Mouse (Mus musculus): ENCODE data around the gene Cstad.

Gene Cstad

DNA sequence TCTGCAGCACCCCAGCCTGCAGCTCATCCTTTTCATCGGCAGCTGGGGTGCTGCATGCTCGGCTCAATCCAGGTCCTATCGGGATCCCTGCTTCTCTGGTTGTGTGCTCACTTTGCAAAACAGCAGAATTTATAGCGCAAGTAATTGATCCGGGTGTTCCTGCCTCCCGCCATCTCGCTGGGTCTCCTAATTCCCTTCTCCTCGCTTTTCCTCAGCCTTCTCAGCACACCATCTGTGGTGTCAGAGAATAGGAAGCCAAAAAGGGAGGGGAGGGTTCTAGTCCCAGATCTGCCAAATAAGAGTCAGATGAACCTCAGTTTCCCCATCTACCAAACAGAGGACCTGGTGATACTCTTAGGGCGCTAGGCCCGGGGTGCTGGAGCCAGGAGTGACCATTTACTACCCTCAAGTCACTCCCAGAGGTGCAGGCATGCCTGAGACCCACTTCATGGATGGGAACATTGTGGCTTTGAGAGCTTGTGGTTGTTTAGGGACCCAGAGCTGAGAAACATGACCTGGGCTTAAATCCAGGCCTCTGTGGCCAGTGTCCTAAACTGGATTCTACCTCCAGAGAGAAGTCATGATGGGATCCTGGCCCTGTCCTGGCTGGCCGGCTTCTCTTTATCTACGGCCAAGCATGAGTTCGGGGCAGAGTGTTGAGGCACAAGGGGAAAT is 1.1 kb upstream of the Cstad start:
- DNase-seq (ENCODE audit: inconsistent age in 2 of 2, low spot score in 1 of 2), result peak in 1 of 2 experiments; percentile 30

DNA sequence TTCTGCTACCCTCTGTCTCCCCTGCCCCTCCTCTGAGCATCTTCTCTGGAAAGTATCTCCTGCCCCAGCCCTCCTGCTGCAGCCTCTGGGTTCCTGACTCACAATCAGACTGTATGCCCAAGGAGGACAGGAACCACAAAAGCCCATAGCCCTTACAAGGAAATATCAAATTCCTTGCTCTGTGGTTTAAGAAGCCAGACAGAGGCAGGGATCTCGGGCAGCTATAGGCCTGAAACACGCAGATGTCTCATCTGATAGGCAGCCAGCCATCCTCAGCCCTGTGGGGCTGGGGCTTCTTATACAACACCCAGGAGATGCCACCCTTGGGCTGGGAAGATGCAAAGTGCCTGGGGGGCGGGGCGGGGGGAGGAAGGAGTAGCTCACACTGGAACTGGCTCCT is 956 bp downstream of the Cstad start:
- peak in 1 of 2 experiments; percentile 26 for DNase-seq (ENCODE audit: inconsistent age in 2 of 2, low spot score in 1 of 2)

DNA sequence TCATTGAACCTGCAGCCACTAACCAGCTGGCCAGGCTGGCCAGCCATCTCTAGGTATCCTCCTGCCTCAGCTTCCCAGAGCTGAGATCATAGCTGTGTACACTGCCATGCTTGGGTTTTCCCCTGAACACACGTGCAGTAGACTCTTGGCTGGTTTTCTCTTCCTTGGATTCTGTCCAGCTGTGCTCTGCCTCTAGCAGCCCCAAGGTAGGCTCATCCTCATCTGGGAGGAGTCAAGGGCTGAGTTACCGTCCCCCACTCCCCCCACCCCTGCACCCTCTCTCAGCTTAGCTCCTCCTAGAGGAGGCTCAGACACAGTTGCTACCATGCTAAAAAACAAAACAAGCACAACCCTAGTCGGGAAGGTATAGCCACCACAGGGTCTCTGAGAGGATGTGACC is 4.8 kb downstream of the Cstad start:
- DNase-seq (ENCODE audit: inconsistent age in 2 of 2, low spot score in 1 of 2), result peak in 1 of 2 experiments; percentile 56

DNA sequence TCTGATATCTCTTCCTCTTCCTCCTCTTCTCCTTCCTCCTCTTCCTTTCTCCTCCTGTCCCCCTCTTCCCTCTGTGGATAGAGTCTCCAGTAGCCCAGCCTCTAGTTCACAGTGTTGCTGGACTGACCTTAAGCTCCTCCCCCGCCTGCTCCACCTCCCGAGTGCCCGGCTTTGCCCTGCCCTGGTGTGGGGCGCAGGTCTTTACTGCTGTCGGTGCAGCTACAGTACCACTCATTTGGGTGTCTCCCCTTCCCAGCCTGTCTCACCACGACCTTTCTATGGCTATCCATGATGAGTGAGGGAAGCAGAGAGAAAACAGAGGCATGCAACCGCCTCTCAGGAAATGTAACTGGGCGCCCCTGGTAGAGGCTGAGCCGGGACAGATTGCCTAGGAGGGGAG is 5.5 kb downstream of the Cstad start:
- DNase-seq (ENCODE audit: inconsistent age in 2 of 2, low spot score in 1 of 2), result peak; percentile 80 to 89

DNA sequence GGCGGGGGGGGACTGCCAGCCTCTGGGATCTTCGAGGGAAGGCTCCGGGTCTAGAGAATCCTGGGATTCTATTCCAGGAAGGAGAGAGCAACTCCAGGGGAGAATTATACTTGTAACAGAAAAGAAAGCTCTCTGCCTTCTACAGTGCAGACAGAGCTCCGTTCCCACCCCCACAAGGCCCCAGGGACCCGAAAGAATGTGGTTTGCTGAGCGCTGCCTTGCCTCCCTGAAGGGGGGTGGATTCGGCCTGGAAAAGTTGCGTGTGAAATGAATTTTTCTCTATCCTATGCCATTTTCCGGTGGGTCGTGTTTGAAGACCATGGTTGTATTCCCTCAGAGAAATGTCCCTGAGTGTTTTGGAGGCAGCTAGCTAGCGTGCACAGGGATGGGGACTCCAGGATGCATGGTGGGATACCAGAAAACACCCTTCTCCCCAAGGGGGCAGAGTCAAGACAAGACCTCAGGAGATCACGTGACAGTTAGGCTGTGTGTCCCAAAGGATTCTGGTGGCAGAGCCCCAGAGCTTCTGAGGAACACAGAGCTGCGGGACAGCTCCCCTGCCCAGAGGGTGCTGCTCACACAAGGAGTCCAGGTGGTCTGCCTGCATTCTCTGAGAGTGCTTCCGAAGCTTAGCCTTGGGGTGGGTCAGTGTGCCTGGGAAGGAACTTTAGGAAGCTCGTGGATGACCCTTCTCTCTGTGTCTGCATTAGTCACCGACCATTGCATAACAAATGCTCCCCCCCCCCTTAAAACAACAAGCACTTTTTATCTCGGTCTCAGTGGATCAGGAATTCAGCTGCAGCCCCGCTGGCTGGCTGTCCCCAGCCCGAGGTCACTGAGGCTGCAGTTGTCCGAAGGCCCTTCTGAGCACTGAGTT is 6.4 kb downstream of the Cstad start:
- peak; percentile 69 to 90 for DNase-seq (ENCODE audit: inconsistent age in 2 of 2, low spot score in 1 of 2)

DNA sequence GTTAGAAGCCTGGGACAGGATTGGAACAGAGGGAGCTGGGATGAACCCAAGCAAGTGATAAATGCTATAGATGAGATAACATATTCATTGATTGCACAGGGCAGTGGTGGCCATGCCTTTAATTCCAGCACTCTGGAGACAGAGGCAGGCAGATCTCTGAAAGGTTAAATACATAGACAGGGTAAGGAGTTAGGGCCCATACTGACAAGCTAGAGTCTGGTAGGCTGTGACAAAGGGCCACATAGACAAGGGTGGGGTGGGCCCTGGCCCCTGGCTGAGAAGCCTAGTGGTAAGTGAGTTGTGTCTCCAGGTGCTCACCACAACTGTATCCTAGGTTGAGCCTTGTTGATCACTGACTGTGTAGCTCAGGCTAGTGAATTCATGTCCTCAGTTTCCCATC is 7.6 kb downstream of the Cstad start:
- DNase-seq (ENCODE audit: inconsistent age in 2 of 2, low spot score in 1 of 2), result peak in 1 of 2 experiments; percentile 32

DNA sequence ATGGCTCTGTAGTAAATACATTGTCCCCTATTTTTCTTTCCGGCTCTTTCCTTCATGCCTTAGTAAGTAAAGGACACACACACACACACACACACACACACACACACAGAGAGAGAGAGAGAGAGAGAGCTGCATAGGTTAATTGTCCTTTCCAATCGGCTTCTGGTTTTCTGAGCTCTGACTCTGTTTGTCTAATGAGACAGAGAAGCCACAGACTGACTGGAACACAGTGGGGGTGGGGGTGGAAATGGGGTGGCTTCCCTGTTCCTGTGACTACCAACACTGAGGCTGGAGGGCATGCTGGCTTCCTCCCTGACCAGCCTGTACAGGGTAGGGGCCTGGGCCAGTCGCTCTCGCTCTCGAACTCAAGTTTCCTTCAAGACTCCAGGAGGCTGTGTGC is 8.9 kb downstream of the Cstad start:
- DNase-seq (ENCODE audit: inconsistent age in 2 of 2, low spot score in 1 of 2), result peak in 1 of 2 experiments; percentile 34

DNA sequence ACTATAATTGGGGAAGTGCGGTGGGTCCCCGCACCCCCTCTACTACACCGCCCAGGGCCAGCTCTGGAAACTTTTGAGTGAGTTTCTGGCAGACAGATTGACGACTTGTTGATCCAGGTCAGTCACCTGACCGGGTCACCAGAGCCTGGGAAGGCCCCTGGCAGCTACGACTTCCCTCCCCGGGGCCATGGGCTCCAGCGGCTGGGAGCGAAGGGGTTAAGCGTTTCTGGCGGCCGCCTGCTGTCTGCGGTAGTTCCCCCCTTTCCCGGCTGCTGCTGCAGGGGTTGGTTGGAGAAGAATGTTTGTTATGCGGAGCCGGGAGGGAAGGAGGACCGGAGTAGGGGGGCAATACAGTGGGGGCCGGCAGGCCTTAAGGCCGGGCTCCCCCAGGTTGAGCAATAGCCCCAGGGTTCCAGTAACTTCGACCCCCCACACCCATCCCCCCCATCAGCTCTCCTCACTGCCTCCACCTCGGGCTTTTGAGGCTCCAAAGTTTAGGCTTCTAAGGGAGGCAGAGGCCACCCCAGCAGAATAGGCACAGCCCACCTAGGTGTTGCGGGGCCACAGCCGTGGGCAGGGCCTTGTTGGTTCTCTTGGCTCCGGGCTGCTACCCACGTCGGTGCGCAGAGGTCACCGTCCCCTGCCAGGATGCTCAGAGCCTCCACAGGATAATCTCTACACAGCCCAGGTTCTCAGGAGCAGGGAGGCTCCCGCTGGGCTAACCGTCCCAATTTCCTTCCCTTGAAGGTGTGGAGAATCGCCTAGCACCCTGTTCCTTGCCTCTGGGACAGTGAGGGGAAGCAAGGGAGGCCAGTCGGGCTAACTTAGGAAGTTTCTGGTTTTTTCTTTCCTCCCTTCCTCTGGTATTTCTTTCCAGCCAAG is 10.3 kb downstream of the Cstad start:
- DNase-seq (ENCODE audit: inconsistent age in 2 of 2, low spot score in 1 of 2), result peak in 1 of 2 experiments; percentile 52

DNA sequence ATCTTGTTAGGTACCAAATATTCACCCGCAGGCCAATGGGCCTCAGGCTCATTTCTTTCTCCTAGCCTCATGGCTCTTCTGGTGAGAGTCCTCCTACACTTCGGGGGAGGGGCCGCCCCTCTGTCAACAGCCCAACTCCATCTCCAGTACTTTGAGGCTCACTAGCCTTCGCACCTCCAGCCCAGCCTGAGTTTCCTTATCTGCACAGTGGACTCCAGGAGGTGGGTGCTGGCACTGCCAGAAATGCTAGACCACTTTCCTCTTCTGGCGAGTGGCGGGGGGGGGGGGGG is 10.9 kb downstream of the Cstad start:
- no peak for DNase-seq (ENCODE audit: inconsistent age in 2 of 2, low spot score in 1 of 2)

DNA sequence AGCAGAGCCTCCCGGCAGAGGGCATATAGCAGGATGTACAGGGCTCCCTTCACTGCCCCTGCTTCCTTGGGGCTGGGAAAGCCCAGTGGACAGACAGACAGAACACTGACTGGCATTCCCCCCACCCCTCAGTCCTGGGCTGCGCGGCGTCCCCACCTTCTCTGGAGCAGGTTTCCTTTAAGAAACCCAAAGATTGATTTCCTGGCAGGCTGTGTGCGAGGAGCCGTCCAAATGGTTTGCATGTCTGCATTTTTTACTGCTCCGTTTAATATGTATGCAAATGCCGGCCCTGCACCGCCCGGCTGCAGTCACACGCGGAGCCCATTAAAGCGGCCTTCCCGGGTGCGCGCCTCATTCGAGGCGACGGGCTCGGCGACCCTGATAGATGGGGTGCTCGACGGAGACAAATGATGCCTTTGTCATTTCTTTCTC is 11.8 kb downstream of the Cstad start:
- no peak for DNase-seq (ENCODE audit: inconsistent age in 2 of 2, low spot score in 1 of 2)

DNA sequence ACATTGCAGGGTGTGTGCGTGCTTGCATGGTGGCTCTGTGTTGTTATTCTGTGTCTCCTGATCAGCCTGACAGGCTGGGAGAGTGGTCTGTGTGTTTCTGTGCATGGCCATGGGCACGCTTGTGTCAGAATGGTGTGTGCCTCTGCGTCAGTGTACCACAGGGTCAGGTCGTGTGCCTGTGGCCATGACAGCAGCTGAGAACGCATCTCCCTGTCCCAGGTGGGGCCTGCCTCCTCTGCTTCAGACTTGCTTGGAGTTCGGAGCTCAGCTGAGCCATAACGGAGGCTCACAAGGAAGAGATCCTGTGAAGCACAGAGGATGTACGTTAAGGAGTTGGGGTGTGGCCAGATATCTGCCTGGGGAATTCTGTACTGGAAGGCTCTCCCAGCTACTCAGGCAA is 13.1 kb downstream of the Cstad start:
- DNase-seq (ENCODE audit: inconsistent age in 2 of 2, low spot score in 1 of 2), result no peak

DNA sequence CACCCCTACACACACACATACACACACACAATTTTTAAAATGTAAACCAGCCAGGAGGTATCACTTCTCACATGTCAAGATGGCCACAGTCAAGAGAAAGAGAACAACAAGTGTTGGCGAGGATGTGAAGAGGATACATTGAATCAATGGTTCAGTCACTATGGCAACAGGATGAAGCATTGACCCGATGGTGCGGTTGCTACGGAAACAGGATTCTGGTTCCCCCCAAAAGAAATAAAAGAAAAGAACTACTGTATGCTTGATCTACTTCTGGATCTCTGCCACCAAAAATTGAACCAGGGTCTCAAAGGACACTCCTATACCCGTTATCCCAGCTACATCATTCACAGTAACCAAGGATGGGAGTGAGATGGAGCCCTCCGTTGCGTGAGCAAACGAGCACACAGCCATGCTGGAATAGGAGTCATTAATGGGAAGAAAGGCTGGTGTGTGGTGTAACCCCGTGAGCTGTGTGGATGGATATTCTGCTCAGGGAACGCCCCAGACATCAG is 13.9 kb downstream of the Cstad start:
- no peak for DNase-seq (ENCODE audit: inconsistent age in 2 of 2, low spot score in 1 of 2)

DNA sequence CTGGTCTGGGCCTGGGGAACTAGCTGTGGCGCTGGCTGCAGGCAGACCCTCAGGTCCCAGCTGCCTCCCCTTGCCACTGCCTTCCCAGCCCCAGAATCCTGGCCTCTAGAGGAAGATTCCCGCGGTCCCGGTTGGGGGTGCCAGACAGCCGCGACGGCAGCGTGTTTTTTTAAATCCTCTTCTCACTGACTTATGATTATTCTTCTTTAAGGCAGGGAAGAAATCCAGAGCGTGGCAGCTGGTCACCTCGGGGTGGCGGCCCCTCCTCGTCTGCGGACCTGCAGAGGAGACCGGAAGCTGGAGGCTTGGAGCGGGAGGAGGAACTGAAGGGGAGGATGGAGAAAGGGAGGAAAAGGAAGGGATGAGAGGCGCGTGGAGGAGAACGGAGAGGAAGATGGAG is 18.7 kb downstream of the Cstad start:
- peak; percentile 80 to 83 for DNase-seq (ENCODE audit: inconsistent age in 2 of 2, low spot score in 1 of 2)

DNA sequence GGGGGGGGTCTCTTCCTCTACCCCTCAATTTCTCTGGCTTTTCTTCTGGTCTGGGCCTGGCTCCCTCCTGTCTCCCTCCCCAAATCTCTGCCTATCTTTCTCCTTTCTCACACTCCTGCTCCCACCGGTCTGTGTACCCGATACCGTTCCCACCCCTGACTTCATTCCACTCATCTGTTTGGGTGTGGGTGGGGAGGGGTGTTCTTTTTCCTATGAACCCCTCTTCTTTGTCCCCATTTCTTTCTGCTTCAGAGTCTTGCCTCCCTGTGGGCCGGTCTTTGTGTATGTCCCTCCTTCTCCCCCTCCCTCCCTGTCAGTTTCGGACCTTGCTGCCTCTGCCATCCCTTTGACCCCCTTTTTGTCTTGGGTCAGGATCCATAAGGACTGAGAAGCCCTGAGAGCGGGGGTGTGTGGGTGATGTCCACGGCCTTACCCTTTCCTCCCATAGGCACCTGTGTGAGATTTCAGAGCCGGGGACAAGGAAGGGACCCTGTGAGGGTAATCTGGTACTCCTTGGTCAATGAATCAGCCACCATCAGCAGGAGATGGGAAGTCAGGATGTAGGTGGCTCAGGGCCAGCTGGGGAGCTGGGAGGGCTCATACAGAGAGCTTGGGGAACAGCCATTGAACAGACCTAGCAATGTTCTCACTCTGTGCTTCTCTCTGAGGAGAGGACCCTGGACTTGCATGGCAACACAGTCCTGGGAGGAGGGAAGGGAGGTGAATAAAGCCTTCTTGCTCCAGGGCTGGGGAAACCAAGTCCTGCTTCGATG is 19.5 kb downstream of the Cstad start:
- DNase-seq (ENCODE audit: inconsistent age in 2 of 2, low spot score in 1 of 2), result peak in 1 of 2 experiments; percentile 44

DNA sequence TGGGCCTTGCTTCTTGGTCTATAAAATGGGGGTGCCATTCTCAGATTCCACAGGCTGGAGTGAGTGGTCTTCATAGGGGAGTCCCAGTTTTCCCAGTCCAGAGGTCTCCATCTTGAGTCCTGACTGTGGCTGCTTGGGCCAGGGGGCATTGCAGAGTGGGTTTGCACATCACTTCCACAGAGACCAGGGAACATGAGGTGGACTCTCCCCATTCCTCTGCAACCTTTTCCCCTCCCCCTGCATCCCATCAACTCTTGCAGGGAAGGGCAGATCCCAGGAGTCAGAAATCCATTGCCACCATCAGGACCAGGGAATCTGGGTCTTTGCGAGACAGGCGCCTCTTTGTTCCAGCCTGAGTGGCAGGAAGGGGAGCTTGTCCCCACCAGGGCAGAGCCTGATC is 21.0 kb downstream of the Cstad start:
- no peak for DNase-seq (ENCODE audit: inconsistent age in 2 of 2, low spot score in 1 of 2)

DNA sequence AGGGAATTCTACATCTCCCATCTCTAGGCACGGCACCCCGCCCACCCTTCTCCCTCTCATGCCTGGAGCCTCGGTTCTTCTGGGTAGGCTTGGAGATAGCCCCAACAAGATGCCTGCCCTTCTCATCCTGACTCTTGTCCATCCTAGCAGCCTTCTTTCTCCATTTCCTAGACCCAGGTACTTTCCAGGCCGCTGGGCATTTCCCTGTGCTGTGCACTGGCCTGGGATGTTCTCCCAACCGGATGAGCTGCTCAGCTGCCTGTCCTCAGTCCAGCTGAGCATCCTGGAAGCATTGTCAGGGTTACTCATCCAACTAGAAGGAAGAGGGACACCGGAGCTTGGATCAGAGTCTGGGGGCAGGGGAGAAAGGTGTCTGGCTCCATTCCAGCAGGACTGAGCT is 21.6 kb downstream of the Cstad start:
- DNase-seq (ENCODE audit: inconsistent age in 2 of 2, low spot score in 1 of 2), result no peak

DNA sequence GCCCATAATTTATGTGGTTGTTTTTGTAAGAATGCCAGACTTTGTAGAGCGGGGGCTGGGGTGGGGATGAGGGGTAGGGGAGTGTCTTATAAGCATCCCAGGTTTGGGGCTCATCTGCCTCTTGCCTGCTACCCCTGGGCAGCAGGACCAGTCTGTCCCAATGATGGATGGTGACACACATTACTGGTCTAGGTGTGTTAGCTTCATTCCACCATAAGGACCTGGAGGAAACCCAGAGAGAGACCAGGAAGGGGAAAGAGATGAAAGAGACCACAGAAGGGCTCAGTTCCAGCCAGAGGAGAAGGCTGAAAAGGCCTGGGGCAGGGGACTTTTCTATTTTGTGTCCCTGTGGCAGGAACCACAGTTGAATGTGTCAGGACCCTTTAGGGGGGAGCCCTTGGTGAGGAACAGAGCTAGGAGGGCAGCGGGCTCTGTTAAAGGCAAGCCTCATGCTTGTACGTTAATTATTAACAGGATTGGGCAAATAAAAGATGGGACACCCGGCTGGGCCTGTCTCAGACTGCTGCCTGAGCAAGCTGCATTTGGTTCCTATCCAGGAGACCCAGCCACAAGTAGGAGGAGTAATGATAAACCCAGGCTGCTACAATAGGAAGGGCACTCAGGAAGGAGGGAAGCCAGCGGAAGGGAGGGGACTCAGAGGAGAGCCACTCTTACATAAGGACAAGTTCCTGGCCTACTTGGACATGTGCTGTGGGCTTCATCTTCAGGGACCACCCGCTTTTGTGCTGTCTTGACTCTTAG is 23.8 kb downstream of the Cstad start:
- DNase-seq (ENCODE audit: inconsistent age in 2 of 2, low spot score in 1 of 2), result no peak

DNA sequence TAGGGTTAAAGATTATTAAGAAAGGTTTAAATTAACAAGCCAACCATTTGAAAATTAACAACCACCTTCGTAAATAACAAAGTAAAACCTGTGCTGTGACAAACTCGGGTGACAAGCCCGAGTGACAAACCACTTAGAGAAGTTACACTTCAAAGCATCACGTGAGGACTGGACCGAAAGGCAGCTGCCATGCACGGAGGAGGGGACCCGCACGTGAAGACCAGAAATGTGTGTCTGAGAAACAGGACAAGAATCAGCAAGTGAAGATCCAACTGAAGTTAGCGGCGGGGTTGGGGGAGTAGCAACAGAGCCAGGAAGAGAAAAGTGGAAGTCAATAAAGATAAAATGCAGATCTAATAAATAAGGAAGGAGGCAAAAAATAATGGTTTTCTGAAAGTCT is 29.0 kb downstream of the Cstad start:
- DNase-seq (ENCODE audit: inconsistent age in 2 of 2, low spot score in 1 of 2), result no peak

DNA sequence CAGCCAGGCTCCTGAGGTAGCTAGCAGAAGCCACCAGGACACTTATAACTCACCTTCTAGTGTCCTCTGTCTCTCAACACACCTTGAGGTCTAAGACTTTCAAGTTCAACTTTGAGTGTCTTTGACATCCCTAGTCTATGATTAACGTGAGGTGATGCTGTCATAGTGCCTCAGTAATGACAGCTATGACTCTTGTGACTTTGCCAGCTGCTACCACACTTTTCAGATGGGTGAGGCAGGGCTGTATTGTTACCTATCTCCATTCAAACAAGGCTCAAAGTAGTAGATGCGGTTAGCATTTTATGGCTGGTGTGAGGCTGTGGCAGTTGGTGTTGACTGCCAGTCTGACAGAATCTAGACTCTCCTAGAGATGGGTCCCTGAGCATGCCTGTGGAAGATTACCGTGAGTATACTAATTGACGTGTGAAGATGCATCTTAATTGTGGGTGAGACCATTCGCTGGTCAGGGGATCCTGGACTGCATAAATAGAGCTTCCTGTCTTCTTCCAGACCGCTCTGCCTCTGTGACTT is 30.5 kb downstream of the Cstad start:
- DNase-seq (ENCODE audit: inconsistent age in 2 of 2, low spot score in 1 of 2), result no peak
